Mouse (Mus musculus) hindbrain, postnatal 0 days (tissue): ENCODE measurements at regions not wholly inside any gene's neighbourhood (a gene's known extent, or its start where the extent isn't known, plus 50 kb on each side); places are given as distances from the start of the nearest gene placed in this dataset.

Experiments used
- ATAC-seq: fragments of 200-750 bp; cut with Nextera tagmentation; 2 replicates; pipeline ENCODE4 v1.8.0; 2017; ENCODE audit warnings: mild to moderate bottlenecking, moderate TSS enrichment, moderate library complexity
- DNase-seq: peaks from one replicate; pipeline ENCODE4 v3.0.0-alpha.2; 2015; ENCODE audit warnings: low spot score
- H3K27ac ChIP-seq: fragments of 300-500 bp; sonication (generic); 2 replicates; pipeline ENCODE4 v1.5.1; 2014; ENCODE audit warnings: mild to moderate bottlenecking
- H3K27me3 ChIP-seq: fragments of 300-500 bp; sonication (generic); 2 replicates; pipeline ENCODE4 v1.6.1; 2014; ENCODE audit warnings: low read length, mixed read lengths; ENCODE audit not compliant: insufficient read depth
- H3K36me3 ChIP-seq: fragments of 300-500 bp; sonication (generic); 2 replicates; pipeline ENCODE4 v1.6.1; 2014; ENCODE audit warnings: low read length, mixed read lengths; ENCODE audit not compliant: insufficient read depth
- H3K4me1 ChIP-seq: fragments of 300-500 bp; sonication (generic); 2 replicates; pipeline ENCODE4 v1.6.1; 2014; ENCODE audit warnings: antibody characterized with exemption, low read length, mixed read lengths; ENCODE audit not compliant: insufficient read depth
- H3K4me2 ChIP-seq: fragments of 300-500 bp; sonication (generic); 2 replicates; pipeline ENCODE4 v1.6.1; 2014; ENCODE audit warnings: low read depth, mild to moderate bottlenecking, low read length, moderate library complexity, mixed read lengths
- H3K4me3 ChIP-seq: fragments of 300-500 bp; sonication (generic); 2 replicates; pipeline ENCODE4 v1.5.1; 2014; ENCODE audit warnings: low read length
- H3K9ac ChIP-seq: fragments of 300-500 bp; sonication (generic); replicated peaks from 2 replicates; pipeline ENCODE4 v1.6.1; 2014; ENCODE audit warnings: mild to moderate bottlenecking, low read length, moderate library complexity, mixed read lengths
- H3K9me3 ChIP-seq: fragments of 300-500 bp; sonication (generic); 2 replicates; pipeline ENCODE4 v1.6.1; 2016; ENCODE audit warnings: low read length, mixed read lengths
- CTCF ChIP-seq: IDR thresholded peaks from 2 replicates; pipeline ENCODE4 v1.5.1; 2016; ENCODE audit warnings: antibody characterized with exemption, control low read depth, low read depth
- WGBS: fragments of 180-500 bp; shearing (Covaris S2); extraction: QIAGEN DNeasy Blood & Tissue Kit; methylation state at CpG from one replicate; pipeline ENCODE4 v1.1.7; 2014; 5-methylcytosine and 5-hydroxymethylcytosine counted together

DNA sequence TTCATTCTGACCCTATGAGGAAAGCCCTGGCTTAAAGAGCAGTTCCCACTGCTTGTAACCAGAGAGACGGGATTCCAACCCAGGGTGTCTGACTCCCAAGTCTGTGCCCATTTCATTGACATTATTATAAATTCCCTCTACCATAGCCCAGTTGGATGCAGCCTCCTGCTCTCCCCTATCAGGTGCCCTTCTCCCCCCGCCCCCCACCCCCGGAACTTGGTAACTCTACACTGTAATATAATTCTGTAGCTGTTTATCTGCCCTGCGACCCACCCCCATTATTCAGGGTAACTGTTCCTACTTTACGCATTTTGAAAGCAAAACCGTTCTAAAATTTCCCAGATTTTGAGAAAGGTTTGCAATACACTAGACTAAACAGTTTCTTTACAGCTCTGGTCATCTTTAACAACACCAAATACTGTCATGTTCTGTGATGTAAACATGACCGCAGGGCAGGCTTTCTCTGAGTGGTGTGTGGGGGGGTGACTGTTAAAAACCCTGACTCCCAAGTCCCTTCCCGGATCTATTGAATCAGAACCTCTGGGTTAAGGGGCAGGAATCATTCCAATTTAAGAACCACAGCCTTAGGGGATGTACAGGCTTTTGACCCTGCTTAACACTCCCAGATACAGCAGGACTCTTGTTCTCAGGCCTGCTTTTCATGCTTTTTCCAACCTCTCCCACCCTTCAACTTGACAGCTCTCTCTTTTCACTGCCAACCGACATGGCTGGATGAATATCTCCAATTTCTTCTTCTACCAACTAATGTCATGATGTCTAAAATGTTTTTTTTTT, 283.8 kb downstream of the Dhx15 start:
- H3K4me1 ChIP-seq: no peaks in the 10 kb centered on the region
- no peaks in the 10 kb centered on the region for H3K36me3 ChIP-seq
- no peak overlapping the region for H3K4me2 ChIP-seq
- no peaks in the 10 kb centered on the region for H3K27me3 ChIP-seq
- ATAC-seq: no peak
- WGBS: 80% methylated on average over 9 of the region's 9 CpGs
- no peak overlapping the region for H3K9ac ChIP-seq
- no peak overlapping the region for H3K27ac ChIP-seq
- H3K4me3 ChIP-seq: no peak overlapping the region
- DNase-seq: no peak
- no peaks in the 10 kb centered on the region for H3K9me3 ChIP-seq
- TF ChIP-seq CTCF: no peak

DNA sequence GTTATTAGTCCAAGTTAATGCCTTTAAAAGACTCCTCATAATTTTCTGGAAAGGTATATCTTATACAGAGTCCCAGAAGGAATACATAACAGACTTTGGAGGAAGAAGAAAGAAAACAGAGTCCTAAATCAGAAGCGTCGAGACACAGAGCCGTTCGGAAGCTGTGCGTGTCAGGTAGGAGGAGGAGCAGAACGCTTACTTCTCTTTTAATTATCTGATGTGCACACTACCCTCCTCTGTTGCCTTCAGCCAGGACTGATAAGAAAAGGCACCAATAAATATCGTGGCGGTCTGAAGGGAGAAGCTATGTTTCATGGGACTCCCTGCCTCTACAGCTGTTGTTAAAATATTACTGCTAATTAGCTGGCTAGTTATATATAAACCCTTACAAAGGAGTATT, 296.2 kb downstream of the Dhx15 start:
- WGBS: 67% methylated on average over 8 of the region's 8 CpGs
- H3K4me2 ChIP-seq: no peak overlapping the region
- no peak overlapping the region for H3K4me3 ChIP-seq
- no peaks in the 10 kb centered on the region for H3K36me3 ChIP-seq
- no peak for TF ChIP-seq CTCF
- no peaks in the 10 kb centered on the region for H3K27me3 ChIP-seq
- H3K9me3 ChIP-seq: no peaks in the 10 kb centered on the region
- no peak overlapping the region for H3K27ac ChIP-seq
- H3K4me1 ChIP-seq: no peaks in the 10 kb centered on the region
- DNase-seq (no peak), ATAC-seq (no peak)
- no peak overlapping the region for H3K9ac ChIP-seq

DNA sequence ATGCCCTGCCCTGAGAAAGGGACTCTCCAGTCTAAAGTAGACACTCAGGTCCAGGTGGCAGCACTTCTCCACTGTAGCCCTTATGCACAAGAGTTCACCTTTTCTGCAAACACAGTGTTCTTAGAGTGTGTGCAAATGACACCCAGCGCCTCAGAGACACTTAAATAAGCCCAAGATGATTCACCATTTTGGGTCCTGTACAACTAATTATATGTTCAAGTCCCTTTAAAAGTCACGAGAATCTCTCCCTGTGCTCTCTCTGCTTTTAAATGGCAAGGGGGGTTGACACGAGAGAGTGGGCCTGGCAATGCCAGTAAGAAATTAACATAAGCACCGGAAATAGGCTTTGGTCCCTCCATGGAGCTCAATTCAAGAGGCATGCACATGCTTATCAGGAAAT, 299.0 kb downstream of the Dhx15 start:
- 73% methylated on average over 4 of the region's 4 CpGs for WGBS
- DNase-seq (no peak), ATAC-seq (no peak)
- H3K9ac ChIP-seq: no peak overlapping the region
- H3K4me1 ChIP-seq: no peaks in the 10 kb centered on the region
- H3K27me3 ChIP-seq: no peaks in the 10 kb centered on the region
- no peaks in the 10 kb centered on the region for H3K9me3 ChIP-seq
- H3K4me3 ChIP-seq: no peak overlapping the region
- TF ChIP-seq CTCF: no peak
- H3K36me3 ChIP-seq: no peaks in the 10 kb centered on the region
- H3K4me2 ChIP-seq: no peak overlapping the region
- H3K27ac ChIP-seq: no peak overlapping the region

DNA sequence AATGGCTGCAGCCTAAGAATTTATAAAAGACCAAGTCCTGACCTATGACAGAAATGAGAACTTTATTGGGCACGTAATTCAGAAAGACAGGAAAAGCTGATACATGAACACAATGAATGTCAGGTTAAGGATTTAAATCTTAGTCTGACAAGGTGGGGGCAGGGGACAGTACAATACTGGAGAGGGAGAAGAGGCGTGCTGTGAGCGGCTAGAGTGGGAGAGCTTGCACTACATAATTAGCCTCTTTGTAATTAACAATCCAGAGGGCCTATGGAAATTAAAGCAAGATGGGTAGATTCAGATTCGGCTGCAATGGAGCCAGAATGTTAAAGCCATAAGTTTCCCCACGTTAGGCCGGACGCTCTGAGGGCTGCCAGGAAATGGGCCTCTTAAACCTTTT, 301.9 kb downstream of the Dhx15 start:
- DNase-seq (no peak), ATAC-seq (no peak)
- WGBS: 54% methylated on average over 7 of the region's 7 CpGs

DNA sequence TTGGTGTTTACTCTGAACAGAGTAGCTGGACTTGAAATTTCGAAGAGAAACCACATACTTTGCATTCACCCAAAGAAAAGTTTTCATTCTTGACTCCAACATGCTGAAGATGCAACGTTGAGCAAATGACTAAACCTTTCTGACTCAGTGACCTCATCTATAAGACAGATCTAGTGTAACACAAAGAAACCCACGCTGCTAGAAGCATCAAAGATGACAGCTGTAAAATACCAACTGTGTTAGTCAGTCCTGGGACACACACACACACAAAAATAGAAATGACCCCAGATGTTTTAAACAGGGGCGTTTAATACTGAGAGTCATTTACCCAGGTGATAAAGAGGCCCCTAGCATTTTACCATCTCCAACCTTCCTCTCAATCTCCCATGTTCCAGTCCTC, 307.7 kb downstream of the Dhx15 start:
- Histone ChIP-seq H3K4me2 (no peak overlapping the region), H3K4me1 (no peaks in the 10 kb centered on the region), H3K9me3 (no peaks in the 10 kb centered on the region), H3K27ac (no peak overlapping the region), H3K27me3 (no peaks in the 10 kb centered on the region), H3K4me3 (no peak overlapping the region), H3K9ac (no peak overlapping the region), H3K36me3 (no peaks in the 10 kb centered on the region)
- DNase-seq (no peak), ATAC-seq (no peak)
- TF ChIP-seq CTCF: no peak
- 63% methylated on average over 4 of the region's 4 CpGs for WGBS

More for the DNA sequence above, 301.9 kb downstream of the Dhx15 start:
- Histone ChIP-seq H3K27me3 (no peaks in the 10 kb centered on the region), H3K9me3 (no peaks in the 10 kb centered on the region), H3K4me3 (no peak overlapping the region), H3K4me2 (no peak overlapping the region), H3K9ac (no peak overlapping the region), H3K4me1 (no peaks in the 10 kb centered on the region), H3K36me3 (no peaks in the 10 kb centered on the region), H3K27ac (no peak overlapping the region)
- TF ChIP-seq CTCF: no peak

DNA sequence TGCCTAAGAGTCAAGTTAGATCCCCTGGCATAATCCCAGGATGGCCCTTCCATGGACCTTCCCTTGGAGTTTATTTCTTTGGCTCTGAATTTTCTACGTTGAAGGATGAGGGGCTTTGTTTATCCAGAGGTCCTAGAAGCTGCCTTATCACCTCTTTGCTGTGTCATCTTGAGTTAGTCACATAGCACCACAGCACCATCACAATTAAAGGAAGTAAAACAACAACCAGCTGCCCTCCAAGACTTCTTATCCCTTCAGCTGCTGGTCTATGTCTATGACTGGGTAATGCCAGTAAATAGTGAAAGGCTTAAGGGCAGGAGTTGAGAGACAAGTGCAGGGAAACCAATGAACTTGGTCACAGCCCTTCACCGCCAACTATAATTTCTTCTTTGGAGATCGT, 308.1 kb downstream of the Dhx15 start:
- Histone ChIP-seq H3K27me3 (no peaks in the 10 kb centered on the region), H3K4me1 (no peaks in the 10 kb centered on the region), H3K4me3 (no peak overlapping the region), H3K9ac (no peak overlapping the region), H3K4me2 (no peak overlapping the region), H3K9me3 (no peaks in the 10 kb centered on the region), H3K27ac (no peak overlapping the region), H3K36me3 (no peaks in the 10 kb centered on the region)
- TF ChIP-seq CTCF: no peak
- ATAC-seq (no peak), DNase-seq (no peak)
- WGBS: 88% methylated on average over 3 of the region's 3 CpGs

DNA sequence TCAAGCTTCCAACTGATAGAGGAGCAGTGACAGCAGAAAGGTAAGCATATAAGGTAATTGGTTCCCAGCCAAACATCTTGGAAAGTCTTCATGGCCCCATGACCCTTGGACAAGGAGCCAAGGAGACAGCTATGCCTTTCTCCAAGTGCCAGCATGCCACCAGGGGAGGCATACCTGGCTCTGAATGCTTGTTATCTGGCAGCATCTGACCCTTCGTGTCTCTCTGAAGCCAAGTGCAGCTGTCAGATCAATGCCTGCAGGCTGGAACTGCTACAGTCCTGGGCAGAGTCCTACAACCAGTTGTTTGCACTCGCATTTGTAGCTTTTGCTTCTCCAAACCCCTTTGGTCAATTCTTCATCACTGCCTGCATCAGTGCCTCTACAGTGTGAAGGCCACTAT, 309.3 kb upstream of the Ppargc1a start:
- Histone ChIP-seq H3K4me2 (no peak overlapping the region), H3K4me1 (no peaks in the 10 kb centered on the region), H3K9ac (no peak overlapping the region), H3K9me3 (no peaks in the 10 kb centered on the region), H3K4me3 (no peak overlapping the region), H3K27ac (no peak overlapping the region), H3K36me3 (no peaks in the 10 kb centered on the region), H3K27me3 (no peaks in the 10 kb centered on the region)
- WGBS: 85% methylated on average over 2 of the region's 2 CpGs
- no peak for DNase-seq
- no peak for ATAC-seq
- no peak for TF ChIP-seq CTCF
